Mouse (Mus musculus): ENCODE measurements around the gene Pde4d. TPM values are rescaled to one million over a fixed set of nuclear protein-coding genes. Genes with fewer than 3 reads are reported as not detected.
A peak's percentile ranks its signal among the peaks of the same experiment; 100 is the strongest.

Gene Pde4d
- polyA plus RNA-seq, 1 experiment from 2014 or later: 23.8 TPM

DNA sequence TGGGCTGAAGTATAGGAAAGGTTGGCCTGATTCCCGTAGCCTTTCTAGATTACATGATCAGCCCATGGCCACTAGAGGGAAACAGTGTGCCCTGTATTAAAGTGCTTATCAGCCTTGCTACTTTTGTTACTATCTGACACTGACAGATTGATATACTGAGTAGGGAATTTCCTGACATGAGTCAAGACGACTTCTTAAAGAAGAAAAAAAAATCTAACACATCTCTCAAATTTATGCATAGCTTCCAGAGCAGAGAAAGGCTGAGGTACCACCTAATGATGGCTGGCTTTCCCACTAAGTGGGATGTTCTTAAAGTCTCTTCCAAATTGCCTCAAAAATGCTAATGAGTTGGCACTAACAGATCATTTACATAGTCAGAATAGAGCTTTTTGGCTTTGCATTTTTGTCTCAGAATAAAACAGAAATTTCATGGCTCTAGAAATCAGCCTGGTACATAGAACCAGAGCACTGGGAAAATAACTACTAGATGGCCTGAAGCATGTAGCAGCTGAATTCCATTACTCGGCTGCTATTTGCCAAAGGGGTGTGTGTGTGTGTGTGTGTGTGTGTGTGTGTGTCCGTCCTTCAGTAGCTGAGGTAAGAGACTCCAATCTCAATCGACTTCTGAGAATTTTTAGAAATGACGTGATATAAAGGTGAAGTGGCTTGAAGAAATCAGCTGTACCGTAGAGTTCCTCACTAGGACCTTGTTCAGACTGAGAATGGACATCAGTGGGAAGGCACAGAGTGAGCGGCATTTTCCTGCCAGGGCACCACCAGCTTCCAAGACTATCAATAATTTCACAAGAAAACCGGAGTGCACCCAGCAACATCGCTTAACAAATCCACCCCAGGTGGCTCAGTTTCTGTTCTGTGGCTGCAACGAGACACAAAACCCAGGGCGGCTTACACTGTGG lies 1108.9 kb downstream of the Pde4d start:
- H3K9ac ChIP-seq: no peak overlapping the region
- H3K4me1 ChIP-seq: no peaks in the 10 kb centered on the region
- no peak overlapping the region for H3K27ac ChIP-seq (replicated peaks)
- no peak overlapping the region for H3K4me3 ChIP-seq
- no peak overlapping the region for H3K4me2 ChIP-seq
- no peaks in the 10 kb centered on the region for H3K36me3 ChIP-seq
- ATAC-seq (ENCODE audit: extremely low read depth, insufficient number of reproducible peaks, low FRiP score, low TSS enrichment): no peak
- 72% methylated on average over 12 of the region's 12 CpGs for WGBS
- no peaks in the 10 kb centered on the region for H3K27me3 ChIP-seq (replicated peaks)
- no peaks in the 10 kb centered on the region for H3K9me3 ChIP-seq

- ATAC-seq (ENCODE audit: extremely low read depth, insufficient number of reproducible peaks, low FRiP score, low TSS enrichment): no peak
- H3K9me3 ChIP-seq: no peaks in the 10 kb centered on the region
- 69% methylated on average over 4 of the region's 4 CpGs for WGBS
- H3K27ac ChIP-seq (replicated peaks): no peak overlapping the region
- no peaks in the 10 kb centered on the region for H3K27me3 ChIP-seq (replicated peaks)
- H3K9ac ChIP-seq: no peak overlapping the region
- no peaks in the 10 kb centered on the region for H3K36me3 ChIP-seq
- no peak overlapping the region for H3K4me2 ChIP-seq
- no peaks in the 10 kb centered on the region for H3K4me1 ChIP-seq
- H3K4me3 ChIP-seq: no peak overlapping the region
These were observed 1110.5 kb downstream of the Pde4d start for GRCm38 (mm10) chr13:109560261-109560660.

DNA sequence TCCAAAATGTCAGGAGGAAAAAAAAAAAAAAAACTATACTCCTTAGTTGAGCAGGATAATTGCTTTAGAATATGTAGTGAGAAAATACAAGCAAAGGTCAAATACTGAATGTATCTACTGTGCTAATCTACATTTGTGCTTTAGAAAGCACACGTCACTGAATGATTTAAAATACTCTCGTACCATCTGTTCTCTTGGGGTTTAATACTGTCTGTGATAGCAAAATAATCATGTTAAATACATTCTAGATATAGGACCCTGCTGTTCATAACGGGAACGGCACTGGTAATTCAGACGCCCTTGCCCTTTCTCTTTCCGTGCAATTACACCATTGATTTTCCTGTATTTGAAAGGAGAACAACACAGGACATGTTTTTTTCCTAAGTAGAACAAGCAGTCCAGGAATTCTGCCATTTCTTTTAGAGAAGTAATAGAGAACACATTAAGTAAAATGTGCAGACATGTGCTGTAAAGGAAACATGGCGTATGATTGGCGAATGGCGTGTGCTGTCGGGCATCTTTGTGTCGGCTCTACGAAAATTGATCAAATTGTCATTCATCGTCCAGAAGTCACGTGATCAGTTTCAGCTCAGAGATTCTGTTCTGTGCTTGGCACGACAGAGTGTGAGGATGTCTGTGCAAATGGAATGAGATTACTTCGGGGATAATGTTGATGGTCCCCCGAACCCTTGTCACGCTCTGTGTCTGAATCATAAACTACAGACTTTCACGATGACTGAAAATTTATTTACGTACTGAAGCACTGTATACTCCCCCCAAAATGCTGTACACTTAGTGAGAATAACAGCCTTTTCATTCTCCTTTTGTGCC lies 1119.1 kb downstream of the Pde4d start:
- H3K4me3 ChIP-seq: no peak overlapping the region
- H3K27me3 ChIP-seq (replicated peaks): no peaks in the 10 kb centered on the region
- H3K36me3 ChIP-seq: no peaks in the 10 kb centered on the region
- H3K9ac ChIP-seq: no peak overlapping the region
- no peak for ATAC-seq (ENCODE audit: extremely low read depth, insufficient number of reproducible peaks, low FRiP score, low TSS enrichment)
- no peaks in the 10 kb centered on the region for H3K9me3 ChIP-seq
- WGBS: 87% methylated on average over 20 of the region's 20 CpGs
- no peak overlapping the region for H3K27ac ChIP-seq (replicated peaks)
- no peaks in the 10 kb centered on the region for H3K4me1 ChIP-seq
- no peak overlapping the region for H3K4me2 ChIP-seq

GRCm38 (mm10) chr13:109569491-109569890 lies 1119.7 kb downstream of the Pde4d start:
- no peak for ATAC-seq (ENCODE audit: extremely low read depth, insufficient number of reproducible peaks, low FRiP score, low TSS enrichment)
- 77% methylated on average over 5 of the region's 5 CpGs for WGBS
- H3K9me3 ChIP-seq: no peaks in the 10 kb centered on the region
- no peaks in the 10 kb centered on the region for H3K27me3 ChIP-seq (replicated peaks)
- H3K4me2 ChIP-seq: no peak overlapping the region
- no peaks in the 10 kb centered on the region for H3K4me1 ChIP-seq
- no peak overlapping the region for H3K9ac ChIP-seq
- no peak overlapping the region for H3K27ac ChIP-seq (replicated peaks)
- H3K36me3 ChIP-seq: no peaks in the 10 kb centered on the region
- no peak overlapping the region for H3K4me3 ChIP-seq

DNA sequence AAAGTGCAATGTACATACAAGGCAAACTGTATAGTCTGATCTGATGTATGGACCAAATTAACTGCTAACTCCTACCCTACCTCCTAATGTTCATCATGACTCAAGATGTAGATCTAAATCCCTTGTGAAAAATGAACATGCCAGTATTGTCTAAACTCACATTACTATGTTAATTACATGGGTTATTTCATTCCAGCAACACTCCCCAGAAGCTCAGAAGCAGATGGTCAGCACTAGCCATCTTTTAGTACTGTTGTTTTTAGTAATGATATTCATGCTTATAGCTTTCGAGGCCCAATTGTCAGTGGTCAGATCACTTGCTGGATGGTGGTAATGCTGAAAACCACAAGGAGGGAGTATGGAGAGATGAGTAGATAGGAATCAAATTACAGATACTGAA lies 1127.0 kb downstream of the Pde4d start:
- 59% methylated on average over 1 of the region's 1 CpGs for WGBS
- Histone ChIP-seq H3K27me3 (replicated peaks) (no peaks in the 10 kb centered on the region), H3K4me2 (no peak overlapping the region), H3K36me3 (no peaks in the 10 kb centered on the region), H3K4me3 (no peak overlapping the region), H3K9ac (no peak overlapping the region), H3K9me3 (no peaks in the 10 kb centered on the region), H3K27ac (replicated peaks) (no peak overlapping the region), H3K4me1 (peaks cover 10% of the 10 kb centered on the region)
- ATAC-seq (ENCODE audit: extremely low read depth, insufficient number of reproducible peaks, low FRiP score, low TSS enrichment): no peak

DNA sequence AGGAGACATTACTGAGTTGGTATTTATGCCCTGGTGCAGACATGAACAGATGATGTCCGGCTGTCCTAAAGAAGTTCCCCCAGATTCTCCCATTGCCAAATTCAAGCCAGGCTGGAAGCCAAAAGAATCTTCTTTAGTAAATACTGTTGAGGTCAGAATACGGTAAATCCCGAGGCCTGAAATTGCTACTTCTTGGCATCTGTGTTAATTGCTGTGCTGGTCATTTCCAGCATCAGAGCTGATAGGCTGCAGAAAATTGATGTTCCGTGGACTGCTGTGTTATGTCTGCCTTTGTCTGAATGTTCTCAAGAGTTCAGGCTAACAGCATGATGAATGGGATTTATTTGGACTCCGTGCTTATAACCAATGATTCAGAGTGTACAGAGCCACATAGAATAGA lies 1127.7 kb downstream of the Pde4d start:
- Histone ChIP-seq H3K4me1 (peaks cover 10% of the 10 kb centered on the region), H3K9me3 (no peaks in the 10 kb centered on the region), H3K9ac (no peak overlapping the region), H3K27me3 (replicated peaks) (no peaks in the 10 kb centered on the region), H3K27ac (replicated peaks) (no peak overlapping the region), H3K36me3 (no peaks in the 10 kb centered on the region), H3K4me2 (no peak overlapping the region), H3K4me3 (no peak overlapping the region)
- no peak for ATAC-seq (ENCODE audit: extremely low read depth, insufficient number of reproducible peaks, low FRiP score, low TSS enrichment)
- 71% methylated on average over 5 of the region's 5 CpGs for whole genome bisulfite sequencing

GRCm38 (mm10) chr13:109577901-109578300 lies 1128.2 kb downstream of the Pde4d start:
- WGBS: 65% methylated on average over 4 of the region's 4 CpGs
- H3K4me3 ChIP-seq: no peak overlapping the region
- no peaks in the 10 kb centered on the region for H3K36me3 ChIP-seq
- H3K4me2 ChIP-seq: no peak overlapping the region
- no peaks in the 10 kb centered on the region for H3K27me3 ChIP-seq (replicated peaks)
- H3K9me3 ChIP-seq: no peaks in the 10 kb centered on the region
- no peak overlapping the region for H3K27ac ChIP-seq (replicated peaks)
- no peak for ATAC-seq (ENCODE audit: extremely low read depth, insufficient number of reproducible peaks, low FRiP score, low TSS enrichment)
- H3K4me1 ChIP-seq: peaks cover 10% of the 10 kb centered on the region
- H3K9ac ChIP-seq: no peak overlapping the region

GRCm38 (mm10) chr13:109581284-109582070 lies 1131.7 kb downstream of the Pde4d start:
- WGBS: 55% methylated on average over 16 of the region's 16 CpGs
- H3K27me3 ChIP-seq (replicated peaks): no peaks in the 10 kb centered on the region
- H3K4me3 ChIP-seq: peak overlapping the region; percentile 26
- H3K27ac ChIP-seq (replicated peaks): no peak overlapping the region
- H3K4me2 ChIP-seq: peak overlapping the region; percentile 53
- no peak for ATAC-seq (ENCODE audit: extremely low read depth, insufficient number of reproducible peaks, low FRiP score, low TSS enrichment)
- no peaks in the 10 kb centered on the region for H3K36me3 ChIP-seq
- H3K9me3 ChIP-seq: no peaks in the 10 kb centered on the region
- H3K4me1 ChIP-seq: peaks cover 10% of the 10 kb centered on the region
- H3K9ac ChIP-seq: peak overlapping the region; percentile 44; the same call in 1 of the 2 replicates

GRCm38 (mm10) chr13:109590048-109590447 lies 1140.3 kb downstream of the Pde4d start:
- Histone ChIP-seq H3K4me3 (no peak overlapping the region), H3K9ac (no peak overlapping the region), H3K9me3 (no peaks in the 10 kb centered on the region), H3K4me1 (peaks cover 4% of the 10 kb centered on the region; the same call in 1 of the 2 replicates), H3K27ac (replicated peaks) (no peak overlapping the region), H3K27me3 (replicated peaks) (no peaks in the 10 kb centered on the region), H3K4me2 (no peak overlapping the region), H3K36me3 (no peaks in the 10 kb centered on the region)
- WGBS: 68% methylated on average over 4 of the region's 4 CpGs
- no peak for ATAC-seq (ENCODE audit: extremely low read depth, insufficient number of reproducible peaks, low FRiP score, low TSS enrichment)

- WGBS: 79% methylated on average over 8 of the region's 8 CpGs
- no peak for ATAC-seq (ENCODE audit: extremely low read depth, insufficient number of reproducible peaks, low FRiP score, low TSS enrichment)
- no peak overlapping the region for H3K9ac ChIP-seq
- H3K9me3 ChIP-seq: no peaks in the 10 kb centered on the region
- peaks cover 4% of the 10 kb centered on the region; the same call in 1 of the 2 replicates for H3K4me1 ChIP-seq
- H3K27me3 ChIP-seq (replicated peaks): no peaks in the 10 kb centered on the region
- H3K4me2 ChIP-seq: no peak overlapping the region
- no peaks in the 10 kb centered on the region for H3K36me3 ChIP-seq
- H3K27ac ChIP-seq (replicated peaks): no peak overlapping the region
- H3K4me3 ChIP-seq: no peak overlapping the region
These were observed 1142.5 kb downstream of the Pde4d start for GRCm38 (mm10) chr13:109592192-109592797.
